Mouse (Mus musculus) hindbrain, postnatal 0 days (tissue): ENCODE data around the gene Actn4. TPM values are rescaled to one million over a fixed set of nuclear protein-coding genes. Genes with fewer than 3 reads are reported as not detected.
A peak's percentile ranks its signal among the peaks of the same experiment; 100 is the strongest.

ENCODE experiments used
- ATAC-seq: fragments of 200-750 bp; cut with Nextera tagmentation; 2 replicates; pipeline ENCODE4 v1.8.0; 2017; ENCODE audit warnings: mild to moderate bottlenecking, moderate TSS enrichment, moderate library complexity
- DNase-seq: peaks from one replicate; pipeline ENCODE4 v3.0.0-alpha.2; 2015; ENCODE audit warnings: low spot score
- H3K27ac ChIP-seq: fragments of 300-500 bp; sonication (generic); 2 replicates; pipeline ENCODE4 v1.5.1; 2014; ENCODE audit warnings: mild to moderate bottlenecking
- H3K27me3 ChIP-seq: fragments of 300-500 bp; sonication (generic); 2 replicates; pipeline ENCODE4 v1.6.1; 2014; ENCODE audit warnings: low read length, mixed read lengths; ENCODE audit not compliant: insufficient read depth
- H3K36me3 ChIP-seq: fragments of 300-500 bp; sonication (generic); 2 replicates; pipeline ENCODE4 v1.6.1; 2014; ENCODE audit warnings: low read length, mixed read lengths; ENCODE audit not compliant: insufficient read depth
- H3K4me1 ChIP-seq: fragments of 300-500 bp; sonication (generic); 2 replicates; pipeline ENCODE4 v1.6.1; 2014; ENCODE audit warnings: antibody characterized with exemption, low read length, mixed read lengths; ENCODE audit not compliant: insufficient read depth
- H3K4me2 ChIP-seq: fragments of 300-500 bp; sonication (generic); 2 replicates; pipeline ENCODE4 v1.6.1; 2014; ENCODE audit warnings: low read depth, mild to moderate bottlenecking, low read length, moderate library complexity, mixed read lengths
- H3K4me3 ChIP-seq: fragments of 300-500 bp; sonication (generic); 2 replicates; pipeline ENCODE4 v1.5.1; 2014; ENCODE audit warnings: low read length
- H3K9ac ChIP-seq: fragments of 300-500 bp; sonication (generic); replicated peaks from 2 replicates; pipeline ENCODE4 v1.6.1; 2014; ENCODE audit warnings: mild to moderate bottlenecking, low read length, moderate library complexity, mixed read lengths
- H3K9me3 ChIP-seq: fragments of 300-500 bp; sonication (generic); 2 replicates; pipeline ENCODE4 v1.6.1; 2016; ENCODE audit warnings: low read length, mixed read lengths
- CTCF ChIP-seq: IDR thresholded peaks from 2 replicates; pipeline ENCODE4 v1.5.1; 2016; ENCODE audit warnings: antibody characterized with exemption, control low read depth, low read depth
- WGBS: fragments of 180-500 bp; shearing (Covaris S2); extraction: QIAGEN DNeasy Blood & Tissue Kit; methylation state at CpG from one replicate; pipeline ENCODE4 v1.1.7; 2014; 5-methylcytosine and 5-hydroxymethylcytosine counted together
- polyA plus RNA-seq: library from polyadenylated mRNA; unstranded; fragments of >200 nt; fragmentation: Nextera tagmentation; extraction: Ambion mirVana; gene quantifications from 2 replicates; pipeline ENCODE4 v1.2.1, GENCODE M21; 2015
- total RNA-seq: library from RNA; depleted of rRNA; stranded (reverse); fragments of >200 nt; gene quantifications from 2 replicates; pipeline ENCODE4 v1.2.3, GENCODE M21; 2014

The Actn4 gene
- total and polyA plus RNA-seq, 2 experiments from 2014 or later: 85.7 to 114 TPM

DNA sequence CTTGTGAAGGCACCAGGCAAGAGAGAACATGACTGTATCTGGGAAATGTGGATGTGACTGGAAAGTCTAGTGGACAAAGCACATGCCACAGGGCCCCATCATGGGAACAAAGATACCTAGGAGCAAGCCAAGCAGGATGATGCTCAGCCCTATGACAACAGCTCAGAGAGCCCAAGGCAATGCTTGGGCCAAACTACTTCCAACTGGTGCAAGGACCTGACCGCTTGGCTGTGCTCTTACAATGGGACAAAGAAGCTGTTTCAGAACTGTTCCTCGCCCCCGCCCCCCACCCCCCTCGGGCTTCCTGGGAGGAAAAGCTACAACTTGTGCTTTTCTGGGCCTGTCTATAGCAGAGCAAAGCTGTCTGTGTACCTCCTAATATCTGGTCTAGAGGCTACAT is 23.5 kb downstream of the Actn4 start:
- ATAC-seq: peak; percentile 86

DNA sequence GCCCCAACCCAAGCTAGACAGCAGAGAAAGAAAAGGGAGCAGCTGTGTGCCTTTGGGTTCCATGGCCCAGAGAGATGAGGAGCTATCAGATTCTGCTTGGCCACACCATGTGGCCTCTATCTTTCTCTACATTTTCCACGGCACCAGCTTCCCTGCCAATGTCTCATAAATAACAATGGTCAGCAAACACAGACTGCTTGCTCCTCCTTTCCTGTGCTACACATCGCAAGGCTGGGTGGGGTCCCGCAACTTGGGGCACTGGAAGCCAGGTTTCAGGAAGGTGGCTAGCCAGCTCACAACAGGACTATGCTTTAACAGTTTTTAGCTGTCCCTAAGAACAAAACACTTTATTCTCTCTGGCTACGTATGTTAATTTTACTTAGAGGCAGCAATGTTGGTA is 25.4 kb downstream of the Actn4 start:
- H3K4me2 ChIP-seq: no peak overlapping the region
- H3K9me3 ChIP-seq: no peaks in the 10 kb centered on the region
- no peak overlapping the region for H3K4me3 ChIP-seq
- no peaks in the 10 kb centered on the region for H3K36me3 ChIP-seq
- DNase-seq (no peak), ATAC-seq (no peak)
- H3K27me3 ChIP-seq: no peaks in the 10 kb centered on the region
- no peaks in the 10 kb centered on the region for H3K4me1 ChIP-seq
- no peak for TF ChIP-seq CTCF
- H3K27ac ChIP-seq: peak overlapping the region; percentile 20; the same call in 1 of the 2 replicates
- 57% methylated on average over 4 of the region's 4 CpGs for WGBS
- 0 out of 2 replicates have a peak overlapping the region, but pooled peaks have one; percentile 1 for H3K9ac ChIP-seq

More for the DNA sequence above, 23.5 kb downstream of the Actn4 start:
- no peak overlapping the region for H3K4me3 ChIP-seq
- H3K9ac ChIP-seq: no peak overlapping the region
- TF ChIP-seq CTCF: no peak
- 54% methylated on average over 4 of the region's 4 CpGs for WGBS
- no peaks in the 10 kb centered on the region for H3K4me1 ChIP-seq
- H3K27me3 ChIP-seq: no peaks in the 10 kb centered on the region
- no peak overlapping the region for H3K4me2 ChIP-seq
- H3K9me3 ChIP-seq: no peaks in the 10 kb centered on the region
- peak overlapping the region; percentile 17; the same call in 1 of the 2 replicates for H3K27ac ChIP-seq
- peak; percentile 38 for DNase-seq
- H3K36me3 ChIP-seq: no peaks in the 10 kb centered on the region

- Histone ChIP-seq H3K36me3 (no peaks in the 10 kb centered on the region), H3K4me1 (no peaks in the 10 kb centered on the region), H3K9ac (no peak overlapping the region), H3K9me3 (no peaks in the 10 kb centered on the region), H3K27ac (no peak overlapping the region), H3K27me3 (no peaks in the 10 kb centered on the region), H3K4me2 (no peak overlapping the region), H3K4me3 (no peak overlapping the region)
- TF ChIP-seq CTCF: no peak
- WGBS: 90% methylated on average over 2 of the region's 2 CpGs
- ATAC-seq (no peak), DNase-seq (no peak)
Measured at GRCm38 (mm10) chr7:28933825-28934224, 28.3 kb downstream of the Actn4 start.

DNA sequence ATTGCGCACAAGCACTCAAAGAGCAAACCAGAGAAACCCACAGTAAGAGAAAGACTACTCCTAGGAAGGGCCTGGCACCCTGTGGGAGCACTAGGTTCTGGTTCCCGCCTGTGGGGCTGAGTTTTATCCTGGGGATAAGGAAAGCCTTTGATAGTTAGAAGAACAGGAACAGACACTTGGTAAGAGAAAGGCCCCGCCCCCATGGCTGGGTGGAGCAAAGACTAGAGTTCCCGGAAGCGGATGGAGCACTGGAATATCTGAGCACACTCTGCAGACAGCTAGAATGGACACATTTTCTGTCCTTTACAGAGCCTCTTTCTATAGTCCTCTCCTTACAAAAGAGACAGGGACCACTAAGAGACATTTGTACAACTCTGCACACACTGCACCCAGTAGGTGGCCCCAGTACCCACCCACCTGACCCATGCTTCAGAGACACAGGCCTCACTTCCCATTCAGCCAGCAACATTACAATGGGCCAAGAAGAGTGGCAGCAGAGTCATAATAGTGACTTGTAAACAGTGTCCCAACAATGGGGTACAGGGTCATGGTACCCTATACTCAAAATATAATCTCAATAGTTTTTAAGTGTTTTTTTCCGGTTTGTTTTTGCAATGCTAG is 29.6 kb downstream of the Actn4 start:
- Histone ChIP-seq H3K4me1 (no peaks in the 10 kb centered on the region), H3K9ac (no peak overlapping the region), H3K4me2 (no peak overlapping the region), H3K27ac (no peak overlapping the region), H3K27me3 (no peaks in the 10 kb centered on the region), H3K36me3 (no peaks in the 10 kb centered on the region), H3K9me3 (no peaks in the 10 kb centered on the region), H3K4me3 (no peak overlapping the region)
- no peak for TF ChIP-seq CTCF
- DNase-seq: no peak
- 83% methylated on average over 6 of the region's 6 CpGs for WGBS
- no peak for ATAC-seq

- DNase-seq: no peak
- Histone ChIP-seq H3K9ac (no peak overlapping the region), H3K27me3 (no peaks in the 10 kb centered on the region), H3K4me1 (no peaks in the 10 kb centered on the region), H3K9me3 (no peaks in the 10 kb centered on the region), H3K27ac (no peak overlapping the region), H3K4me2 (no peak overlapping the region), H3K36me3 (no peaks in the 10 kb centered on the region), H3K4me3 (no peak overlapping the region)
- no peak for TF ChIP-seq CTCF
- ATAC-seq: no peak
- WGBS: 92% methylated on average over 4 of the region's 4 CpGs
Measured at GRCm38 (mm10) chr7:28931695-28932039, 30.5 kb downstream of the Actn4 start.

GRCm38 (mm10) chr7:28931032-28931694 is 31.0 kb downstream of the Actn4 start:
- Histone ChIP-seq H3K4me2 (no peak overlapping the region), H3K36me3 (no peaks in the 10 kb centered on the region), H3K9me3 (no peaks in the 10 kb centered on the region), H3K4me1 (no peaks in the 10 kb centered on the region), H3K27me3 (no peaks in the 10 kb centered on the region), H3K4me3 (no peak overlapping the region), H3K9ac (no peak overlapping the region), H3K27ac (no peak overlapping the region)
- 95% methylated on average over 7 of the region's 7 CpGs for WGBS
- DNase-seq (no peak), ATAC-seq (no peak)
- no peak for TF ChIP-seq CTCF
